Mouse (Mus musculus) gastrocnemius, adult 18-20 months (tissue): ENCODE results near the gene Zer1. TPM values are rescaled to one million over a fixed set of nuclear protein-coding genes. Genes with fewer than 3 reads are reported as not detected.

Experiments
- DNase-seq: peaks from one replicate; pipeline ENCODE4 v3.0.0; 2021; ENCODE audit warnings: low spot score
- total RNA-seq, 2 experiments: library from RNA; stranded (reverse); gene quantifications; 2 replicates each; pipeline ENCODE4 v1.2.3; 2021

Zer1 gene
- total RNA-seq, 2 experiments from 2014 or later = 23.5 to 24.1 TPM

DNA sequence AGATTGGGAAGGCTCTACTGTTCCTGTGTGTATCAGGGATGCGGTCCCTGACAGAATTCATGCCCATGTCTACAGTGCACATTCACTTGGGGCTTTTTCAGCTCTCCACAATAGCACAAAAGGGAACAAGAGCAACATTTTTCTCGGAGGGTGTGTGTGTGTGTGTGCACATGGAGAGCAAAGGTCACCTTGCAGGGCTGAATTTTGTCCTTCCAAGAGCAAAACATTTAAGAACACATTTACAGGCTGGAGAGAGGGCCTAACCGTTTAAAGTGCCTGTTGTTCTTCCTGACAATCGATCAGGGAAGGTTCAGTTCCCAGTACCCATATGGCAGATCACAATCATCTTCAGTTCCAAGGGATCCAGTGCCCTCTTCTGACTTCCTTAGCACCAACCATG is 5.8 kb upstream of the Zer1 start:
- no peak for DNase-seq

DNA sequence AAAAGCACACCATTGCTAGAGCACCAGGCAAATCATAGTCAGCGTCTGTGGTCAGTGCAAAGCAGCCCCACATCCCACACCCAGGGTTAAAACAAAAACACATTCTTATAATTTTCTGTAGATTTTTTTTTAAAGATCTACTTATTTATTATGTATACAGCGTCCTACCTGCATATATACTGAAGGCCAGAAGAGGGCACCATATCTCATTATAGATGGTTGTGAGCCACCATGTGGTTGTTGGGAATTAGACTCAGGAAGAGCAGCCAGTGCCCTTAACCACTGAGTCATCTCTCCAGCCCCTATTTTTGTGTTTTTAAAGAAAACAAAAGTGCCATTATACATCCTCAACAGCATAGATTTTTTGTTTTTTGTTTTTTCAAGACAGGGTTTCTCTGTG is 4.4 kb upstream of the Zer1 start:
- DNase-seq = peak; percentile 42

DNA sequence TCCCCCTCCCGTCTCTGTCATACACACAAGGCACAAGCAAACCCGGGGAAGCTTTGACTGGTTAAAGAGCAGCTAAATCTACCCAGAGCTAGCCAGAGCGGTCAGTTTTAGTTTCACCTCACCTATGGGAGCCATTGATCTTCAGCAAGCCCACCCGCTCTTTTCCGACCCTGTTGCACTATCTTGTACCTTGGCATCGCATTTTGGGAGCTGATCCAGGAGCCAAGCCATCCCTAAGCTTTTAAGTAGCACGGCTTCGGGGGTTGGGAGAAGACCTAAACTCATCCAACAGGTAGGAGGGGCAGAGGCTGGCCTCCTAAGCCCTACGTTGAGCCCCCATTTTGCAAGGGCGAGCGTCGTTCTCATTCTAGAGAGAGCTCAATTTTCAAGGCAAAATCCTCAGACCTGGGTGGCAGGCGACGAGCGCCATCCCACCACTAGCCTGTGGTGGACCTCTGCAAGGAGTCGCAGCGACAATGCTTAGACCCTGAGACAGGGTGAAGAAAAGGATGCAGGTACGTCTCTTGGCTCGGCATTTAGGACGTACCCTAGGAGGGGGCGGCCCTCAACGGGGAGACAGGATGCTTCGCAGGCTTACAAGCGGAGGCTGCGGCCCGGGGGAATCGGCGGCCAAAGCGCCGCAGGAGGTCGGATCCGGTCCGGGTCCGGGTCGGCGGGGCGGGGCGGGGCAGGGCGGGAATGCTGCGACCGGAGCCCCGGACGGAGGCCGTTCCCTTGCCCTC is 485 bp downstream of the Zer1 start:
- DNase-seq = peak; percentile 14

DNA sequence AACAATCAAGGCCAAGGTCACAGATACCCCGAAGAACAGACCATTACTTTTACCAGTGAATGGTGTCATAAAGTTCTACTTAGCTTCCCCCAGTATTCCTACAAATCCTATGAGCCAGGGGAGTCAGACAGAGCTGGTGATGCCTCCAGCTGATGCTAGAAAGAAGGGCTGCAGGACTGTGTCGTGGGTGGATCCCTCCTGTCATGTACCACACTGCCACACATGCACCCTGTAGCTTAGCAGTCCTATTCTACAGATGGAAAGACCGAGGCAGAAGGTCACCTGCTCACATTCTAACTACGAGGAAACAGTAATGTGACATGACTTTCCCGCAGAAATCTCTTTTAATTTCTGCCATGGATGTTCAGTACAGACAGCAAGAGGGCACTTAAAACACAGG is 1.6 kb downstream of the Zer1 start:
- no peak for DNase-seq

DNA sequence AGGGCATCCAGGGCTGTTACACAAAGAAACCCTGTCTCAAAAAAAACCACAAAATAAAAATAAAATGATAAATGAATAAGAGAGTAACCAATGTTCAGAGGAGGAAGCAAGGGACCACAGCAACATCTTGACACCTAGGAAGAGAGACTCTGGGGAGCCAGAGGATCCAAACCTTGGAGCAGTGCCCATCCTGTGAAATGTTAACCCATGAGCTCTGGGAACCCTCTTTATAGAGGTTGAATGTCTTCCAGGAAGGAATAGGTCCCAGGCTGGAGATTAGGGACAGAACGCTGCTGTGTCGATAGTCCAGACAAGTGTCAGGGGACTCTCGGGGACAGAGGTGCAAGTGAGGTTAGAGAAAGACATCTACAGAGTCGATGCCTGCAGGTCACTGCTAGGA is 4.1 kb downstream of the Zer1 start:
- no peak for DNase-seq

DNA sequence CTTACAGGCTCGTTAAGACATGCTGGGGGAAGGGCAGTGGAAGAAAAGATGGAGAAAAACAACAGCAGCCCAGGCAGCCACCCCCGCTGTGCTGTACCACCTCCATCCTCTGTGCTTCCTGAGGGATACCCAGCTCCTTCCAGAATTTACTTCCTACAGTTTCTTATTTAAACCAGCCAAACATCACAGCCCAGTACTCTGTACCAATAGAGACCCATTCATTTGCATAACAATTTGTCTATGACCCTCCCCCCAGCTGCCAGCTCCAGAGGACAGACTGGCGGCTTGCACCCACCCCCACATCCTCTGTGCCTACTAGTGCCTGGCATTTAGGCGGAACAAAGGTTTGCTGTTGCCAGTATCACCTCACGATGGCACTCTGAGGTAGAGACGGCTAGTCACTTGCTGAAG is 4.7 kb downstream of the Zer1 start:
- no peak for DNase-seq

DNA sequence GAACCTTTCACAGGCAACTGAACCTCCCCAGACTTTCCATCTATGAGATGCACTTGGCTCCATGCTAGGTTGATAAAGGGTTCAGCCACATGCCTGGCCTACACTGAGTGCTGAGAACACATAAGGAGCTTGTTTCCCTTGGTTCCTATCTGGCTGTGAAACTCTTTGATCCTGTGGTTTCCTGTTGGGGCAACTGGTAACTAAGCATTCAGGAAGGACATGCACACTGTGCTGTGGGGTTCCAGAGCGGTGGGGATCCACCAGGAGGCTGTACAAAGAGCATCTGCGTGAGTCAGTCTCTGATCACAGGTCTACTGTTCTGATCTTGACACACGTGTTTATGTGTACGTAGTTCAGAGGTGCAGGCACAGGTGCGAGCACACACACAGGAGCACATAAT is 11.8 kb downstream of the Zer1 start:
- no peak for DNase-seq

DNA sequence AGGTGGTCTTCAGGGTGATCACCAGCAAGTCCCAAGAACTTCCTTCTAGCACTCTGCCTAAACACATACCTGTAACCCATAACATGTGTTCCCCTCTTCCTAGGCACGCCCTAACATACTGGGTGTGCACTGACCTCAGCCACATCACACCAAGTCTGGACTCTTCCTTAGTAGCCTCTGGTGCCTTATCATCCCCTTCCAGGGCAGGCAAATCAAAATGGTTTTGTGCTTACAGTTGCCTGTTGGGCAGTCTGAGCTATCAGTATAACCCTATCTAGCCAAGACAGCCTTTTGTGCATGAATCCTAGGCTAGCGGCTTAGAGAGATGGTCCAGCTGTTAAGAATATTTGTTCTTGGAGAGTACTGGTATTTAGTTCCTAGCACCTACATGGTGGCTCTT is 12.9 kb downstream of the Zer1 start:
- DNase-seq = no peak

DNA sequence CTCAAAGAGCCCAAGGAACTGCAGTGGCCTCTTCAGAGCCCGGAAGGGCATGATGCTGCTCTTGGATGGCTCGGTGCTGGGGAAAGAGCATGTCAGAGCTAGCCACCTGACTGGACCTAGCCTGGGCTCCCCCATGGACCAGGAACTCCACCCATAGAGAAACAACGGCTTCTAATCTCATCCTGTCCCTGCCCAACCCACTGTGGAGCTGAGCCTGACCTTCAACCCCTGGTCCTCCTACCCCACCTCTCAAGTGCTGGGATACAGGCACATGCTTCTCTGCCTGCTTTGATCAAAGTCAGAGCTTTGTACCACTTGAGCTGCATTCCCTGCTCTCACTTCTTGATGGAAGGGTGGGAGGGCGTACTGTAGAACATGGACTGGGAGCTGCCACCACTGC is 16.1 kb downstream of the Zer1 start:
- no peak for DNase-seq

DNA sequence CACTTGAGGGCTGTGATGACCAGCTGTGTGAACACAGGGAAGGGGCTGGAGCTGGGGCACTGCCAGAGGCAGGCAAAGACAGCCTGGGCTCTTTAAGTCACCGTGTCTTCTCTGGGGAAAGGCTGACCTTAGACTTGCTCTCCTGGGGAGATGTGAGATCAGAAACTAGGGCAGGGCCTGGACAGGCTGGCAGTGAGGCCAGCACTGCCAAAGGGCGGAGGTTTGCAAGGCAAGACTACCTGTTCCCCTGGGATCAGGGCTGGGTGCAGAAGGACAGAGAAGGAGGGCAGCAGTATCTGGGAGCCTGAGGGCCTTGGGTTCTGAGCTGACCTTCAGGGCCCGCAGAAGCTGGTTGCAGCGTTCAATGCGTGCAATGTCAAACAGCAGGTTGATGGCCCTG is 16.7 kb downstream of the Zer1 start:
- no peak for DNase-seq

DNA sequence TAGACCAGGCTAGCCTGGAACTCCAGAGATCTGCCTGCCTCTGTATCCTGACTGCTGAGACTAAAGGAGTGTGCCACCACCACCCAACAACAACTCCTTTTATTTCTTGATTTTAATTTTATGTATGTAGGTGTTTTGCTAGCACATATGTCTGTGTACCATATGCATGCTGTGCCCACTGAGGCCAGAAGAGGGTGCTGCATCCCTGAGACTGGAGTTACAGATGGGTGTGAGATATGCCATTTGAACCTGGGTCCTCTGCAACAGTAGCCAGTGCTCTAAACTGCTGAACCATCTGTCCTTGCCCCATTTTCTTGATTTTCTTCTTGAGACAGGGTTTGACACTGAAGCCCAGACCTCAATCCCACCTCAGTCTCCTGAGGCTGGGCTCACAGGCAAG is 18.0 kb downstream of the Zer1 start:
- no peak for DNase-seq

DNA sequence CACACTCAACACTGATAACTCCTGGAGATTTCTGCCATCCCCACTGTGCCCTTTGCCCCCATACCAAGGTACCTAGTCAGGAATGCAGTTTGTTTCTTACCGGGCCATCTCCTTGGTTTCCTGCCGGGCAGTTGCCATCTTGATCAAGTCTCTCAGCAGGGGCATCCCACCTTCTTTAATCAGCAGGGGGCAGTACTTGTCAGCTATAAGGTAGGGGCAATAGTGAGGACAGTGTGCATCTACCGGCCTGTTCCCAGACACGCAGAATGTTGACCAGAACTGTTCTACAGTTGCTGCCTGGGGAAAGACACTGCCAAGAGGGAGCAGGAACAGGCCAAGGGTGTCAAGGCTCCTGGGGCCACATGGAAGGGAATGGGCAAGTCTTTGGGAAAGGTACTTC is 24.2 kb downstream of the Zer1 start:
- DNase-seq = no peak

DNA sequence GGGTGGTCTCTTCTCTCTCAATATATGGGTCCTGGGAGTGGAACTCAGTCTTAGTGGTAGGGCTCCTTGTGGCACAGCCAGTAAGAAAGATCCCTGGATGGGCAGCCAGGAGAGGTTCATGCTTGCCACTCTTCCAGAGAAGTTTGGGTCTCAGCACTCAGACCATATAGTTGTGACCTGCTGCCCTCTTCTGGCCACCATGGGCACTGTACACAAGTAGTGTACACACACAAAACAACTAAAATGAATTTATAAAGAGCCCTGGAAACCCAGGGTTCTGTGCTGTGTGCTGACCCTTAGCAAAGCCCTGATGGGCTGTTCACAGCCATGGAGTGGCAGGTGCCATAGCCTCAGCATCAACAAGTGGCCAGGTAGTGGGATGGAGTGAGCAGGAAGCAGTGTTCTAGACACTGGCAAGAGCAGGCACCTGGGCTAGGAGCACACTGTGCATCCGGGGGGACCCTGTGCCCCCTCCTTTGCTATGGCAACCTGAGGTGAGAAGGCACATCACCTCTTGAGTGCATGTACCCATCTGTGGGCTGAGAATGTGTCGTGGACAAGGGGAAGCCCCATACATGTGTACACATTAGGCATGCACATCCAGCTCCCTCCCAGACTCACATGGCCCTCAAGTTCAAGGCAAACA is 28.4 kb downstream of the Zer1 start:
- peak; percentile 41 for DNase-seq

DNA sequence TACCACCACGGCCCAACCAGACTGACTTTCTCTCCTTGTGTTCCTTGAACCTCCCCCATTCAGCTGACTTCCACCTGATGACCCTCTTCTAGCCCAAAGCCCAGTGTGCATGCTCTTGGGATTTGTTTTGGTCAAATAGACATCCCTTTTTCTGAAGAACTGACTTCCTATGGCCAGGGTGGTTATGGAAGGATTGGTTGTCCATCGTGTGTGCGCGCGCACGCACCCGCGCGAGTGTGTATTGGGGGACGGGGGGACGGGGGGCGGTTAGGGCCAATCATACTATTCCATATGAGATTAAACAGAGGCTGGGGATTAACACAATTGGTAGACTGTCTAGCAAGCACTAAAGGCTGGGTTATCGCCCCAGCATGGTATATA is 30.2 kb downstream of the Zer1 start:
- DNase-seq = no peak

DNA sequence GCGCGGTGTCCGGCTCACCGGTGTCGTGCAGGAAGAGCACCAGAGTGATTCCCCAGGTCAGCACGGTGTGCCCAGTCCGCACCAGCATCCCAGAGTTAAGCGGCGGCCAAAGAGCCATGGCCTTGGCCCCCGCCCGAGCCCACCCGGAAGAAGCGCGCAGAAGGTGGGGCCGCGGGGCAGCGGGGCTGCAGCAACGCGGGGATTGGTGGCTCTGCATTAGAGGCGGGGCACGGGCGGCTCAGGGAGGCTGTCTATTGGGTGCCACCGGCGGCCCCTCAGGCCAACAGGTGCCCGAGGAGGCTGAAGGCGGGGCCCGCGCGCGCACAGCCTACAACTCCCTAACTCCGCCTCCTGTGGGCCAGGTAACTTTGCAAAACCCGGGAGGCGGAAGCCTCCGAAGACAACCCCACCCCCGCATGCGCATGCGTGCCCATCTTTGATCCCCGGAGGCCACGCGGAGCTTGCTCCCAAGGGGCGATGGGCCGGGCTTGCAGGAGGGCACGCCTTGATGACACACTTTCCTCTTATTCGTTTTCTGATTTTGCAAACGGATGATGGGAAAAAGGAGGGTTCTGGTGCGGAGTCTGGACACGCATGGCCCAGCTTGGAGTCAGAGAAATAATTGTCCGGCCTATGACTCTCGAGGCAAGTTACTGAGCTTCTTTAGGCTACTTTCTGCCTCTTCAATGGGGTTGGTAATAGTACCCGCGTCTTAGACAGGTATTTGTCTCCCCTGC is 30.7 kb downstream of the Zer1 start, which contains the start of gene Zdhhc12:
Gene Zdhhc12 (minus strand): TSS at position 178 of the 737 bp plus-strand sequence.
- peak; percentile 91 for DNase-seq

DNA sequence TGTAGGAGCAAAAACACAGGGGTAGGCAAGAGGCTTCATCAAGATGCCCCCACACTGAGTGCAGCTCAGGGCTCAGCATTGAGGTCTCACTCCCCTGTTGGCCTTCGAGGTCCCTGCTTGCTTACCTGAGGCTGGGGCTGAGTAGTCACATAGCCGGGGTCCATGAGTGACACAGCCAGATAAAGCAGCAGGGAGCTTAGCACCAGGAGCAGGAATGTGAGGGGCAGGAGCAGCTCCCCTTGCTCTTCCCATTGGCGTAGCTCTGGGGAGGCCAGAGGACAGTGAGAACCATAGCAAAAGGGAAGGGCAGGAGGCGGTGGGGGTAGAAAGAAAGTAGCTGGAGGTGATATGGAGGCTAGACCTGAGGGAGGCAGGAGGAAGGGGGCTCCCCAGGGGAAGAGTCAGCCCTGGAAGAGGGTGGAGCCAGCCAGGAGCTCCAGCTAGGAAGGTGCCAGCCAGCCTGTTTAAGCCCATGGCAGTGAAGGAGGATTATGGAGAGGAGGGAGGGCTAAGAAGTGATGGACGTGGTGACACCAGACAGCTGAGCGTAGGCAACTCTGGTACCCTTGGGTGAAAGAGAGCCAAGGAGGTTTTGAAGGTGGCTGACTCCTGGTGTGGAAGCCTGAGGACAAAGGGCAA is 32.0 kb downstream of the Zer1 start:
- DNase-seq = no peak

DNA sequence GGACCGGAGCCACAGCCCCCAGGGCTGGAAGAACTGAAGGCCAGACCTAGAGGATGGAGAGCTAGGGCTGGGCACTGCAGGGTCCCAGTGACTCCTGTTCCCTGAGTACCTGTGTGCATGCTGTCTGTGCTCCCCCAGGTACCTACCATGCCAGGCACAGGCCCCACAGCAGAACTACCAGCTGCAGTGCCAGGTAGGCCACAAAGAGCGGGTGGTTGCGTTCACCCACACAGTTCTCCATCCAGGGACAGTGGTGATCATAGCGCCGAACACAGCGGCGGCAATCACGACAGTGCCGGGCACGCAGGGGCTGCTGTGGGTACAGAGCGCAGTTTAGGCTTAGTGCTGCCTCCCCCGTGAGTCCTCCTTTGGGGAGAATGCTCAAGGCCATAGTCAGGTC is 32.9 kb downstream of the Zer1 start:
- no peak for DNase-seq

DNA sequence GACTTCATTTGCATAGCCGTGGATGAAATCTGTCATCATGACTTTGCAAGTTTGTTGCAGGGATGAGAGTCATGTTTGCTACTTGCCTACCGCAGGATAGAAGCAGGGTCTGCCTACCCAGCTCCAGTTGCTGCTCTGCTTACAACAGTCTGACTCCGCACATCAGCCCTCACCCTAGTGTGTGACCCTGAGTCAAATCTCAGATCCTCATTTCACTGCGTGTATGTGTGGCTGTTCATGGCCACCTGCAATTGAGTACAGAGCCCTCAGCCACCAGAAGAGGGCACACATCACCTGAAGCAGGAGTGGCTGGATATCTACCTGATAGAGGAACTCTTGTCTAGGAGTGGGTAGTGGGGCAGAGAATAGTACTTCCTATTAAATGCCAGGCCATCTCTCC is 37.1 kb downstream of the Zer1 start:
- no peak for DNase-seq

DNA sequence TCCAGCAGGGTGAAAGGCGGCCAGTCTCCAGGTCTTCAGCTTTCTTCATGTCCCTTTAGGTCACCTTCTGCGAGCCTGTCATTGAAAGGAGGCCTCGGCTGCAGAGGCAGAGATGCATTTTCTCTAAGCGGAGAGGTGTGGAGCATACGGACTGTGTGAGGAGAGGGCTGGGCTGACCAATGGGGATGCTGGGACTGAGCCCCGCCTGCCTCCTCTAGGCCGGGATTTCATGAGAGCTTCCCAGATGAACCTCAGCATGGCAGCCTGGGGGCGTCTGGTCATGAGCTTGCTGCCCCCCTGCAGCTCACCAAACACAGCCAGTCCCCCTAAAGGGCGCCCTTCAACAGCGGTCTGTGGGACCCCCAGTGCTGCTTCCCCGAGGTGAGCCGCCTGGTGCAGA is 39.8 kb downstream of the Zer1 start:
- DNase-seq = no peak

DNA sequence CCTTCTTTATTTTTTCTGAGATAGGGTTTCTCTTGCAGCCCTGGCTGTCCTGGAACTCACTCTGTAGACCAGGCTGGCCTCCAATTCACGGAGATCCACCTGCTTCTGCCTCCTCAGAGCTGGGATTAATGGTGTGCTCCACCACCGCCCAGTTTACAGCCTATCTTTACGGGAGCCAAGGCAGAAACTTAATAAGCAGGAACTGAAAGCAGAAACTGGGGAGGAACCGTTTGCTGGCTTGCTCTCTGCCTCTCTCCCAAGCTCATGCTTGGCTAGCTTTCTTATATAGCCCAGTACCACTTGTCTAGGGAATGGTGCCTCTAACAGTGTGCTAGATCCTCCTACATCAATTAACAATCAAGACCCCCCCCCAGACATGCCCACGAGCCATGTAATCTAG is 40.3 kb downstream of the Zer1 start:
- no peak for DNase-seq

DNA sequence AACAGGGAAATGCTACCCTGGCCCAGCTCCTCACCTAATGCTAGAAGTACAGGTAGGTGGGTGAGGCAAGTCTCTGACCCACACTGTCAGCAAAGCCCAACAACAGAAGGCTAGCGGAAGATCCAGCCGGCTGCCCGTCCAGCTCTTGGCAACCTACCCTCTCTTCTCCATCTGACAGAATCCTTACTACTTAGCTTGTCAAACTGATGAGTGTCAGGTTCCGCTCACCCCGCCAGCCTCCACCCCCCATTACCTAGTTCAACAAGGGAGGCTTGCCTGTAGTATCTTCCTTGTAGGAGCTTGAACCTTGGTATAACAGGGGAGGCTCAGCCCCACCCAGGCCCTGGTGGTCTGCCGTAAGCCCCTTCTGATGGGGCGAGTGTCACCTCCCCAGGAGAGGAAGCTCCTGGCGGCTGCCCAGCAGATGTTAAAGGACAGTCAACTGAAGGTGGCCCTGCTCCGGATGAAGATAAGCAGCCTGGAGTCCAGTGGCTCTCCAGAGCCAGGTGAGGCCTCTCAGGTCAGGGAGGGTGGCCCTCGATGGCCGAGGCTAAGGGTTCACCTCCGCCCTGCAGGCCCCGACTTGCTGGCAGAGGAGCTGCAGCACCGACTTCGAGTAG is 44.1 kb downstream of the Zer1 start:
- no peak for DNase-seq

DNA sequence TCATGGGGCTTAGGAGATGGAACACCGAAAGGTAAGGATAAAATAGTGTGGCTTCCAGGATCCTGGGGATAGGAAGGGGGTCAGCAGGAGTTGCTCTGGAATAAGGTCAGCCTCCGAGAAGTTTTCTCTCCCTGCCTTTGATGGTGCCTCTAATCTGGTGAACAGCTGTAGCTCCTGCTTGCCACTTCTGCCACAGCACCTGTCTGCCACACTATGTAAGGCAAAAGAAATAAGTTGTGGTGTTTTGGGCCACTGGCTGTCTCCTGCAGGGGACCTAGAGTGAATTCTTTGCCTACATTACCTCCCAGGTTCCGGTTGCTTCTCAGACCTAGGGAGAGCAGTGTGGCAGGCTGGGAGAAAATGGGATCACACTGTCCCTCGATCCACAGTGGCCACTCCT is 45.6 kb downstream of the Zer1 start:
- DNase-seq = no peak
